ENCODE assay signal across 8 mouse cellular contexts in the genomic region with DNA sequence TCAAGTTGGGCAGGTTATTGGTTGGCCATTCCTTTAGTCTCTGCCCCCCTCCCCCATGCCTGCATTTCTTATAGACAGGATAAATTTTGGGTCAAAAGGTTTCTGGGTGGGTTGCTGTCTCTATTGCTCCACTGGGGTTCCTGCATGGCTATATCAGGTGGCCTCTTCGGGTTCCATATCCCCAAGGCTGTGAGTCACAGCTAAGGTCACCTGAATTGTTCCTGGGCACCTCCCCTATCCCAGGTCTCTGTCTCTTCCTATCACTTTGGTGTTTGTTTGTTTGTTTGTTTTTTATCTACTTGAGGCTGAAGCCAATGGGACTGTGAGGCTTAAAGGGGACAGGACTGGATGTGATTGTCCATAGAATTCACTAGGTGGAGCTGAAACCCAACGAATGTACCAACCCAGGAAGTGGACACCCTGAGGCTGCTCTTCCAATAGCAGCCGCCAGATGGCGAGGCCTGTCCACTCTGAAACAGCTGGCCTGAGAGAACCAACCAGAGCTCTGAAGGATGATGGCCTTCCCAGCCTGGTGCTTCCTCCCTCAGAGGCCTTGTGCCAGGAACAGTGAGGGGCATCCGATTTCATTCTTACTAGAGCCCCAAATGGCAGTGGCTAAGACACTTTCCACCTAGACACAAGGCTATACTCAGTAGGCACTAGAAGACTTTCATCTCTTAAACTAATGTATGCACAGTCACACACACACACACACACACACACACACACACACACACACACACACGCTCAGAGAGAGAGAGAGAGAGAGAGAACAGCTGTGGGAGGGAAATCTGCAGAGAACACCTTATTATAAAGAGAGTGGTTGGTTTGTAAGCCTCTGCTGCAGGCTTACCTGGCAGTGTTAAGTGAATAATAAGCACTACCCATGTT. TPM values are rescaled to one million over a fixed set of nuclear protein-coding genes. Genes with fewer than 3 reads are reported as not detected.
DNase-seq lines count a peak whose midpoint lies in the region; ATAC-seq lines count a peak whose summit lies in the region.

No protein-coding gene starts in this region.

- no peaks in the 10 kb centered on the region for H3K36me3 ChIP-seq in intestine, embryonic 16.5 days (ENCODE audit: control insufficient read depth, insufficient read depth, low read length)
- H3K36me3 ChIP-seq in midbrain, embryonic 11.5 days (ENCODE audit: control insufficient read depth, insufficient read depth, low read length), result no peaks in the 10 kb centered on the region

- ATAC-seq in intestine, embryonic 16.5 days, result peak; percentile 82
- peak; percentile 88 for ATAC-seq in midbrain, embryonic 11.5 days (ENCODE audit: low FRiP score)

- H3K27me3 ChIP-seq in intestine, embryonic 16.5 days (replicated peaks; ENCODE audit: control insufficient read depth, insufficient read depth, low read length), result no peaks in the 10 kb centered on the region
- no peaks in the 10 kb centered on the region for H3K27me3 ChIP-seq in midbrain, embryonic 11.5 days (ENCODE audit: control insufficient read depth, insufficient read depth, low read length)

- H3K4me3 ChIP-seq in intestine, embryonic 16.5 days (ENCODE audit: low read length), result no peak overlapping the region
- H3K4me3 ChIP-seq in midbrain, embryonic 11.5 days (ENCODE audit: low read depth, low read length), result no peak overlapping the region

- H3K27ac ChIP-seq in intestine, embryonic 16.5 days (ENCODE audit: low read length), result no peak overlapping the region
- H3K27ac ChIP-seq in midbrain, embryonic 11.5 days (ENCODE audit: low read depth, low read length), result no peak overlapping the region

- no peaks in the 10 kb centered on the region for H3K4me1 ChIP-seq in intestine, embryonic 16.5 days (ENCODE audit: control insufficient read depth, insufficient read depth, low read length)
- H3K4me1 ChIP-seq in midbrain, embryonic 11.5 days (ENCODE audit: control insufficient read depth, insufficient read depth, low read length), result no peaks in the 10 kb centered on the region

- no peak overlapping the region for H3K4me2 ChIP-seq in intestine, embryonic 16.5 days (ENCODE audit: low read depth, low read length)
- H3K4me2 ChIP-seq in midbrain, embryonic 11.5 days, result no peak overlapping the region

- peak; percentile 93 for DNase-seq in adrenal gland, postnatal 10 days
- DNase-seq in embryo, embryonic 11.5 days (ENCODE audit: low read depth, low spot score), result peak; percentile 87
- peak; percentile 85 to 90 for DNase-seq in gastrocnemius, postnatal 4 days (ENCODE audit: low spot score in 2 of 2)
- peak; percentile 94 for DNase-seq in left cerebral cortex, postnatal 14 days (ENCODE audit: low spot score in 2 of 2)
- peak; percentile 99 for DNase-seq in midbrain, embryonic 11.5 days (ENCODE audit: low spot score, missing footprints)
- DNase-seq in right cerebral cortex, postnatal 4 days, result peak; percentile 90
- peak; percentile 77 for DNase-seq in yolk sac, embryonic 10.5 days (ENCODE audit: low spot score)

- intact Hi-C loops in left cerebral cortex, postnatal 14 days (cut with DNase I), result loop anchor here (1.0 kb wide), 2 partner anchors 64 to 179 kb away; no protein-coding TSS in a partner anchor

- 19% methylated on average over 6 of the region's 6 CpGs for WGBS in intestine, embryonic 16.5 days
- 20% methylated on average over 6 of the region's 6 CpGs for WGBS in midbrain, embryonic 11.5 days

- H3K9me3 ChIP-seq in intestine, embryonic 16.5 days (ENCODE audit: control insufficient read depth, low read length), result no peaks in the 10 kb centered on the region
- no peaks in the 10 kb centered on the region for H3K9me3 ChIP-seq in midbrain, embryonic 11.5 days (ENCODE audit: control insufficient read depth, low read length)

- H3K9ac ChIP-seq in intestine, embryonic 16.5 days (ENCODE audit: low read depth, low read length), result no peak overlapping the region
- no peak overlapping the region for H3K9ac ChIP-seq in midbrain, embryonic 11.5 days (ENCODE audit: low read length)

RNA-seq across cellular contexts. Expression of gene Mmp2, which starts 8.9 kb away (rescaled TPM):
- 10 to 100 TPM; 88.3 to 93.5 TPM for total RNA-seq in adrenal gland, postnatal 10 days (2021)
- total RNA-seq in gastrocnemius, postnatal 4 days (2021), result 100 to 1,000 TPM; 234 to 294 TPM
- 136 and 137 TPM in 2 replicates for polyA plus RNA-seq in intestine, embryonic 16.5 days (2015; fragmentation: Nextera tagmentation; extraction: Ambion mirVana)
- total RNA-seq in left cerebral cortex, postnatal 14 days (2021), result 1 to 10 TPM; 5.8 to 6.2 TPM
- polyA plus RNA-seq in midbrain, embryonic 11.5 days (2014; fragmentation: Nextera tagmentation; extraction: Ambion mirVana), result 51.3 and 62.1 TPM in 2 replicates

RNA-seq across cellular contexts. Expression of gene Lpcat2, which starts 37.0 kb away (rescaled TPM):
- 1 to 10 TPM; 2.5 to 2.6 TPM for total RNA-seq in adrenal gland, postnatal 10 days (2021)
- total RNA-seq in gastrocnemius, postnatal 4 days (2021), result 1 to 10 TPM; 2.2 to 2.5 TPM
- 5.7 and 6.8 TPM in 2 replicates for polyA plus RNA-seq in intestine, embryonic 16.5 days (2015; fragmentation: Nextera tagmentation; extraction: Ambion mirVana)
- total RNA-seq in left cerebral cortex, postnatal 14 days (2021), result 10 to 100 TPM in 1 of 2 experiments, 1 to 10 TPM in 1; 8.3 to 11.1 TPM
- 2.7 and 2.8 TPM in 2 replicates for polyA plus RNA-seq in midbrain, embryonic 11.5 days (2014; fragmentation: Nextera tagmentation; extraction: Ambion mirVana)

Comparison
In these comparisons a context has a peak if more than half of its experiments do, and no peak if none do; other contexts are left out.
1. RNA of gene Mmp2, which starts 8.9 kb away (total RNA-seq): 234 to 294 TPM in gastrocnemius, postnatal 4 days and 88.3 to 93.5 TPM in adrenal gland, postnatal 10 days; 5.8 to 6.2 TPM in left cerebral cortex, postnatal 14 days; every median in the first group is over 10 times any median in the second.
2. Peak in every context shown above with its lines, with median percentiles within 50 percentile points of each other: DNase-seq.